Mouse (Mus musculus): ENCODE results near the gene Mical3.

Mical3 gene

GRCm38 (mm10) chr6:121053585-121054112 lies 77.2 kb downstream of the Mical3 start:
- no peak for DNase-seq (ENCODE audit: low read depth, low spot score)

- DNase-seq (ENCODE audit: low read depth, low spot score) = no peak
Measured at GRCm38 (mm10) chr6:121051972-121052629, 78.7 kb downstream of the Mical3 start.

GRCm38 (mm10) chr6:121051411-121051810 lies 79.4 kb downstream of the Mical3 start:
- no peak for DNase-seq (ENCODE audit: low read depth, low spot score)

- no peak for DNase-seq (ENCODE audit: low read depth, low spot score)
Measured at GRCm38 (mm10) chr6:121048696-121049095, 82.1 kb downstream of the Mical3 start.

GRCm38 (mm10) chr6:121045345-121046080 lies 85.3 kb downstream of the Mical3 start:
- no peak for DNase-seq (ENCODE audit: low read depth, low spot score)

- no peak for DNase-seq (ENCODE audit: low read depth, low spot score)
Measured at GRCm38 (mm10) chr6:121043434-121044189, 87.2 kb downstream of the Mical3 start.

- DNase-seq (ENCODE audit: low read depth, low spot score) = no peak
Measured at GRCm38 (mm10) chr6:121039719-121040118, 91.1 kb downstream of the Mical3 start.

GRCm38 (mm10) chr6:121039286-121039685 lies 91.5 kb downstream of the Mical3 start:
- DNase-seq (ENCODE audit: low read depth, low spot score) = no peak

- no peak for DNase-seq (ENCODE audit: low read depth, low spot score)
Measured at GRCm38 (mm10) chr6:121037086-121037485, 93.7 kb downstream of the Mical3 start.

- no peak for DNase-seq (ENCODE audit: low read depth, low spot score)
Measured at GRCm38 (mm10) chr6:121035929-121036328, 94.9 kb downstream of the Mical3 start.

- DNase-seq (ENCODE audit: low read depth, low spot score) = no peak
Measured at GRCm38 (mm10) chr6:121035268-121035667, 95.5 kb downstream of the Mical3 start.

GRCm38 (mm10) chr6:121033250-121033649 lies 97.5 kb downstream of the Mical3 start:
- no peak for DNase-seq (ENCODE audit: low read depth, low spot score)

- DNase-seq (ENCODE audit: low read depth, low spot score) = no peak
Measured at GRCm38 (mm10) chr6:121031370-121031769, 99.4 kb downstream of the Mical3 start.

- no peak for DNase-seq (ENCODE audit: low read depth, low spot score)
Measured at GRCm38 (mm10) chr6:121029897-121030589, 100.8 kb downstream of the Mical3 start.

GRCm38 (mm10) chr6:121028514-121028913 lies 102.3 kb downstream of the Mical3 start:
- no peak for DNase-seq (ENCODE audit: low read depth, low spot score)

GRCm38 (mm10) chr6:121027314-121027713 lies 103.5 kb downstream of the Mical3 start:
- DNase-seq (ENCODE audit: low read depth, low spot score) = no peak

GRCm38 (mm10) chr6:121026866-121027265 lies 103.9 kb downstream of the Mical3 start:
- DNase-seq (ENCODE audit: low read depth, low spot score) = no peak

GRCm38 (mm10) chr6:121026019-121026584 lies 104.7 kb downstream of the Mical3 start:
- DNase-seq (ENCODE audit: low read depth, low spot score) = no peak

- DNase-seq (ENCODE audit: low read depth, low spot score) = no peak
Measured at GRCm38 (mm10) chr6:121018147-121018546, 112.7 kb downstream of the Mical3 start.

GRCm38 (mm10) chr6:121017436-121018031 lies 113.3 kb downstream of the Mical3 start:
- no peak for DNase-seq (ENCODE audit: low read depth, low spot score)

GRCm38 (mm10) chr6:121016097-121016496 lies 114.7 kb downstream of the Mical3 start:
- no peak for DNase-seq (ENCODE audit: low read depth, low spot score)

Measured in WW6 (cell line).